Mouse (Mus musculus): ENCODE measurements around the gene Exoc3l4.

DNA sequence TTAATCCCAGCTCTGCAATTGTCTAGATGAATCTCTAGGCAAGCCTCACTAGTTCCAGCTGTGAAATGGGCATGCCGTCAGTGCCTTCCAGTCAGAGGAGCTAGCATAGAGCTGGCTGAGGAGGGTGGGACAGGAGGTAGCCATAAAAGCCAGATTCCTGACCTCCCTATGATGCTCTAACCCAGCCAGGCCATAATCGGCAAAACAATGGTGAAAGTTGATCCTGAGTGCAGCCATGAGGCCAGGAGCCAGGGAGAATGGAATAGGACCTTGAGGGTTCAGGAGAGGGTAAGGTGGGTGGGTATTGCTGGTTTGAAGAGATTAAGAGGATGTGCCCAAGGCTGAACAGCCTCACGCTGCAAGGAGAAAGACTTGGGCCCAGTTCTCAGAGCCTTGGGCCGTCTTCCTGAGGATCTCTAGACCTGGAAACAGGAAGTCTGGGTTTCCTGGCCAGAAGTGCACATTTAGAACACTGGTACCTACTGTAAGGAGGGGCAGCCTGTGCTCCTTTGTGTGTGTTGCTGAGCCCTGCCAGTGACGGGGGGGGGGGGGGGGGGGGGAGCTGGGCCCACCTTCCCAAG lies 16.0 kb downstream of the Exoc3l4 start:
- TF ChIP-seq POLR2A (IDR thresholded peaks at IDR 0.05; ENCODE audit: insufficient read length, low read depth) (no peak), USF1 (IDR thresholded peaks at IDR 0.05; ENCODE audit: low read depth) (no peak)
